Mouse (Mus musculus) adrenal gland, postnatal 25 days (tissue): ENCODE results near the gene Habp4. TPM values are rescaled to one million over a fixed set of nuclear protein-coding genes. Genes with fewer than 3 reads are reported as not detected.

Experiments used
- total RNA-seq: library from RNA; stranded (reverse); gene quantifications from 2 replicates; pipeline ENCODE4 v1.2.3, GENCODE M21; 2021

The Habp4 gene
- total RNA-seq, 1 experiment from 2014 or later: 30.9 TPM

Other genes with a start within 250 kb of the Habp4 start
- 1.2 TPM in 1 of 2 replicates, not detected in the other for gene Hsd17b3, start 72.6 kb upstream of the Habp4 start, total RNA-seq
- 7.5 and 9.0 TPM in 2 replicates for gene Slc35d2, start 32.5 kb upstream of the Habp4 start, total RNA-seq
- gene Zfp367, start 8.6 kb upstream of the Habp4 start, total RNA-seq: 33.6 and 39.7 TPM in 2 replicates
- 9.7 and 10.2 TPM in 2 replicates for gene Cdc14b, start 113.5 kb downstream of the Habp4 start, total RNA-seq
- gene Aaed1, start 150.9 kb downstream of the Habp4 start, total RNA-seq: 47.8 and 54.8 TPM in 2 replicates
- 784 and 797 TPM in 2 replicates for gene Ctsl, start 209.1 kb downstream of the Habp4 start, total RNA-seq